Mouse (Mus musculus): ENCODE measurements around the gene Zfp513.

Gene Zfp513

GRCm38 (mm10) chr5:31162462-31162861 lies 39.6 kb downstream of the Zfp513 start:
- no peak for DNase-seq

DNA sequence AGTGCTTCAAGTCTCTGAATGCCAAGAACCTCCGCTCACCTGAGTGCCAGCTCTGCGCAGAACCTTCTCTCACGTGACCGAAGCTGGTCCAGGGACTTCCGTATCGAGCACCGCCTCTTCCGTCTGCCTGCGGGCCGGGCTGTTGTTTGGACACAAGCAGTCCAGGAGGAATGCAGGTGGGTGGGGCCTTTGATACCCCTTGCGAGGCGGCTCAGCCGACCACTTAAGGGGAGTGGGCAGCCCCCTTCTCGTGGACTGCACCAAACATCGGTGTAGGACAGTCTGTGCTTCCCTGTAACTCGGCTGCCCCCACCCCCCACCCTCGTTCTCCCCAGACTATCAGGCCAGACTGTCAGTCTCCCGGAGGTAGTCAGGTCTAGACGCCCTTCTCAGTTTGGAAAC lies 48.0 kb downstream of the Zfp513 start, which contains the start of gene Mpv17:
Gene Mpv17, minus strand, starts transcription at position 100 of the 402 bp plus-strand sequence.
- DNase-seq = peak; percentile 63 to 74

GRCm38 (mm10) chr5:31153516-31154151 lies 48.5 kb downstream of the Zfp513 start:
- no peak for DNase-seq

DNA sequence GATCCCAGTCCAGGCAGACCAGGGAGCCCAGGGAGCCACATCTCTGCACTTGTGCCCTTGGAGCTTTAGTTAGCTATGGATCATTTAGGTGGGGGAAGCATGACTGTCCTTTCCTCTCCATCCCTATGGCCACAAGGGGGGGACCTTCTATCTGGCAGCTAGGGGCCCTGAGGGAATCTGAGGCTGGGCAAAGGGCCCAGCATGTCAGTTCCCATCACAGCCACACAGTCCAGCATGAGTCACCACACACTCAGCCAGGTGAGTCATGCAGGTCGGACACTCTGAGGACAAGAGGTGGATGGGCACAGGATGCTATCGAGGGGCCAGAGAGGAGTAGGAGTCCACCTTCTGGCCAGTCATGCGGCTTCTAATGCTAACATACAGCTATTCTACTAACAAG lies 50.4 kb downstream of the Zfp513 start:
- no peak for DNase-seq

DNA sequence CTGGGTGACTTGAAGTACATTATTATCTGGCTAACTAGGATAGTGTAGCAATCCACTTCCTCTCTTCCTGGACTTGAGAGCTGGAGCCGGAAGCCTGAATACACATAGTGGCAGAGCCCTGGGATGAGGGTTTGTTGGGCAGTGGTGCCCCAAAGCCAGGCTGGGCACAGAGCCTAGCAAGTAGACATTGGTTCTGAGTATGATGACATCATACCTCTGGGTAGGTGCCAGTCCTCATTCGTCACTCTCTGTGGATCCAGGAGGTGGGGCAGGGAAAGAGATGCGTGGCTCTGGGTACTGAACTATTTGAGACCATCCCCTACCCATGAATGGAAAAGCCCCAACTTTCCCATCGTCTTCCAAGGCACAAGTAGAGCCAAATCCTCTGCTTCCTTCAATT lies 52.3 kb downstream of the Zfp513 start:
- no peak for DNase-seq
